Mouse (Mus musculus) kidney, embryonic 16.5 days (tissue): ENCODE measurements around the gene C3. TPM values are rescaled to one million over a fixed set of nuclear protein-coding genes. Genes with fewer than 3 reads are reported as not detected.

Source experiments
- ATAC-seq: fragments of 200-750 bp; cut with Nextera tagmentation; 2 replicates; pipeline ENCODE4 v1.8.0; 2017; ENCODE audit warnings: moderate TSS enrichment; ENCODE audit not compliant: low FRiP score, low TSS enrichment
- H3K27ac ChIP-seq: fragments of 300-500 bp; sonication (generic); 2 replicates; pipeline ENCODE4 v1.5.1; 2014; ENCODE audit warnings: low read length
- H3K27me3 ChIP-seq: fragments of 300-500 bp; sonication (generic); 2 replicates; pipeline ENCODE4 v1.6.1; 2014; ENCODE audit warnings: low read length, control low read depth, mixed read lengths; ENCODE audit not compliant: insufficient read depth
- H3K36me3 ChIP-seq: fragments of 300-500 bp; sonication (generic); 2 replicates; pipeline ENCODE4 v1.6.1; 2014; ENCODE audit warnings: low read length, control low read depth, mixed read lengths; ENCODE audit not compliant: insufficient read depth
- H3K4me1 ChIP-seq: fragments of 300-500 bp; sonication (generic); 2 replicates; pipeline ENCODE4 v1.6.1; 2014; ENCODE audit warnings: low read length, control low read depth, mixed read lengths; ENCODE audit not compliant: insufficient read depth
- H3K4me2 ChIP-seq: fragments of 300-500 bp; sonication (generic); replicated peaks from 2 replicates; pipeline ENCODE4 v1.6.1; 2014; ENCODE audit warnings: low read depth, low read length
- H3K4me3 ChIP-seq: fragments of 300-500 bp; sonication (generic); 2 replicates; pipeline ENCODE4 v1.5.1; 2014; ENCODE audit warnings: mild to moderate bottlenecking, low read length
- H3K9ac ChIP-seq: fragments of 300-500 bp; sonication (generic); replicated peaks from 2 replicates; pipeline ENCODE4 v1.6.1; 2014; ENCODE audit warnings: low read length
- H3K9me3 ChIP-seq: fragments of 300-500 bp; sonication (generic); 2 replicates; pipeline ENCODE4 v1.6.1; 2016; ENCODE audit warnings: low read length, control low read depth
- WGBS: fragments of 180-500 bp; shearing (Covaris S2); extraction: QIAGEN DNeasy Blood & Tissue Kit; methylation state at CpG from one replicate; pipeline ENCODE4 v1.1.7; 2014; 5-methylcytosine and 5-hydroxymethylcytosine counted together
- polyA plus RNA-seq: library from polyadenylated mRNA; unstranded; fragments of >200 nt; fragmentation: Nextera tagmentation; extraction: Ambion mirVana; gene quantifications from 2 replicates; pipeline ENCODE4 v1.2.1, GENCODE M21; 2015

Gene C3
- polyA plus RNA-seq, 1 experiment from 2014 or later: 2.4 TPM

- WGBS: 96% methylated on average over 3 of the region's 3 CpGs
- H3K4me1 ChIP-seq: peaks cover 12% of the 10 kb centered on the region
- H3K27ac ChIP-seq: no peak overlapping the region
- peaks cover 26% of the 10 kb centered on the region for H3K36me3 ChIP-seq
- no peak for ATAC-seq
- H3K9ac ChIP-seq: no peak overlapping the region
- H3K4me2 ChIP-seq: no peak overlapping the region
- H3K9me3 ChIP-seq: no peaks in the 10 kb centered on the region
- no peaks in the 10 kb centered on the region for H3K27me3 ChIP-seq
- no peak overlapping the region for H3K4me3 ChIP-seq
Observed at GRCm38 (mm10) chr17:57251431-57251830, 23.5 kb upstream of the C3 start.

- 2% methylated on average over 33 of the region's 33 CpGs for WGBS
- Histone ChIP-seq H3K27me3 (no peaks in the 10 kb centered on the region), H3K4me2 (peak overlapping the region; percentile 95), H3K4me3 (peak overlapping the region; percentile 87), H3K4me1 (peaks cover 18% of the 10 kb centered on the region), H3K9me3 (no peaks in the 10 kb centered on the region), H3K36me3 (peaks cover 26% of the 10 kb centered on the region), H3K9ac (peak overlapping the region; percentile 81), H3K27ac (peak overlapping the region; percentile 75)
- ATAC-seq: no peak
Observed at GRCm38 (mm10) chr17:57250461-57251160, 22.7 kb upstream of the C3 start.

DNA sequence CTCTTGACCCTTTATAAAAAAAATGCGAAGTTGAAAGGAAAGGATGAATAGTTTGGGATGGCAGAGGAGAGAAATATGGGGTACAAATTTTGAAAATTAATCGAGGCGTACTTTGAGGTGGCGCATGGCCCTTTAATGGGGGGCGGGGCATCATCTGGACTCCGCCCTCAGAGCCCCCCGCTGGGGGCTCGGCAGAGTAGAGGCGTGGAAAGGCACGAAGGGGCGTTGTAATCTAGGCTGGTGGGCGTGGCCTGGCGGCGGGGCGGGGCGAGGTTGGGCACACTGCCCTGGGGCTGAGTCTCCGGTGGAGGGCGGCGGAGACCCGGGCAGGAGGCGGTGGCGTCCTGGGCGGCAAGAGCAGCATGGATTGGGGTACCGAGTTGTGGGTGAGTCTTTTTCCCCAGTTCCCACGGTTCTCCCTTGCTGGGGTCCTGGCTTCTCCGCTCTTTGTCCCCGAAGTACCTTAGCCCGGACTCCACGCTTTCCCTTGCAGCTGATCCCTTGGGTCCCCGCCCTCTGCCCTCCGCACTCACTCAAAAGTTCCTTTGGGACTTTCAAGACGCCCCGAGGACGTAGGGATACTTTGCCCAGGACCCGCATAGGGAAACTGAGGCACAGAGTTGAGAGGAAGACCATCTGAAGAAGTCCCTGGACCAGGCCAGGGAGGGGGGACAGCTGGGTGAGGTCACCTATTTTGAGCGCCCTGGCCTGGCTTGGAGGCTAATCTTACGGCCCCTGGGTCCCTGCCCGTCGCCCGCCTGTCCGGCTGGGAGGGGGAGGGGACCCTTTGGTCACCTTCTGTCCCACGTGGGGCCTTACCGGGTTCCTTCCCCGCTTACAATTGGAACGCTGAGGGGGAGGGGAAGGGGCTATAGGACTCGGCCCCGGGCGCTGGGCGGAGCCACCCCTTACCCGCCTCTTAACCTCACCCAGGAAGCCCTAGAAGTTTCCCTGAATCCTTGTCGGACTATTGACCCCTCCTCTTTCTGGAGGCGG is 21.5 kb upstream of the C3 start, which contains the start of gene Trip10:
TSS of gene Trip10 (plus strand) at position 270 of the 996 bp plus-strand sequence.
- Histone ChIP-seq H3K9ac (peak within 1 kb of the TSS; percentile 81), H3K36me3 (peaks cover 15% of the 10 kb centered on the region), H3K27ac (peak within 1 kb of the TSS; percentile 88), H3K4me2 (peak within 1 kb of the TSS; percentile 95), H3K27me3 (no peaks in the 10 kb centered on the region), H3K4me1 (peaks cover 18% of the 10 kb centered on the region), H3K4me3 (peak within 1 kb of the TSS; percentile 87), H3K9me3 (no peaks in the 10 kb centered on the region)
- under 1% methylated on average over 51 of the region's 52 CpGs for WGBS
- ATAC-seq: peak; percentile 43

DNA sequence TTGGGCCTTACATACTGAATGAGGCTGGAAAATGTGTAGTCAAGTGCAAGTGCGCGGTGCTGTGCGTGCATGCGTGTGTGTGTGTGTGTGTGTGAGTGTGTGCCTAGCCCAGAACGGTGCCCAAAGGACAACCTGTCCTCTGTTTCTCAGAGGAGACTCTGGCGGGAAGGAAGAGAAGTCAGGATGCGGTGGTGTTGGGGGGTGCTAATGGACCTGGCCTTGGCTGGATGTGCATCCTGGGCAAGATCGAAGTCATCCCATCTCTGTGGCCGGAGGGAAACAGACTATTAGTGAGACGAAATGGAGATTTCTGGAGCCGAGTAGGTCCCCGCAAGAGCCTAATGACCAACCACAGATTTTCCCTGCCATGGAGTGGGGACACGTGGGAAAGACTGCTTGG is 20.8 kb upstream of the C3 start:
- peak overlapping the region; percentile 95 for H3K4me2 ChIP-seq
- H3K9ac ChIP-seq: peak overlapping the region; percentile 74
- peak overlapping the region; percentile 87 for H3K4me3 ChIP-seq
- no peaks in the 10 kb centered on the region for H3K27me3 ChIP-seq
- ATAC-seq: no peak
- peak overlapping the region; percentile 88 for H3K27ac ChIP-seq
- H3K4me1 ChIP-seq: peaks cover 18% of the 10 kb centered on the region
- peaks cover 8% of the 10 kb centered on the region for H3K36me3 ChIP-seq
- H3K9me3 ChIP-seq: no peaks in the 10 kb centered on the region
- WGBS: 5% methylated on average over 13 of the region's 13 CpGs

DNA sequence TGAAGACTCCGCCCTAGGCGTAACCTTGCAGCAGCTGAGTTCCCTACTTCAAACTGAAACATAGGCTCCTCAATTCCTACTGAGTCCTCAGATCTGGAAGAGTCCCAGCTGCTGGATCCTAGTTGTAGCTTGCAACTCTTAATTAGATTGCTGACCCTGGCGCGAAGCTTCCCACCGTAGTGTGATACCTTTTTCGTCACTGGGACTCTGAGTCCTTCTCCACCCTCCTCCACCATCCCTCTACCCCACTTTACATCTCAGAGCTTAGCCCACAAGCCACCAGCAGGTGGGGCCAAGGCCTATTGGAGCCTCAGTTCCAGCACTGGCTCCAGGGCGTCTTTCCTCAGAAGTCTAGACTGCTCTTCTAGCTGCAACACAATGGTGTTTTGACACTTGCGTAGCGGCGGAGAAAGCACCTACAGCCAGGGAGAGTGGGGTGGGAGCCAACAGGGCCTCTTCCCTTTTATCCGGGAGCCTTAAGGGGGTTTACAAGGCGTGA is 20.3 kb upstream of the C3 start, which contains the start of gene Gpr108:
TSS of gene Gpr108 (minus strand) at position 246 of the 499 bp plus-strand sequence.
- Histone ChIP-seq H3K4me3 (peak within 1 kb of the TSS; percentile 87), H3K9ac (peak within 1 kb of the TSS; percentile 87), H3K36me3 (peaks cover 4% of the 10 kb centered on the region), H3K4me2 (peak within 1 kb of the TSS; percentile 95), H3K9me3 (no peaks in the 10 kb centered on the region), H3K27me3 (no peaks in the 10 kb centered on the region), H3K27ac (peak within 1 kb of the TSS; percentile 95), H3K4me1 (peaks cover 18% of the 10 kb centered on the region)
- ATAC-seq: peak; percentile 71
- under 1% methylated on average over 12 of the region's 12 CpGs for whole genome bisulfite sequencing

DNA sequence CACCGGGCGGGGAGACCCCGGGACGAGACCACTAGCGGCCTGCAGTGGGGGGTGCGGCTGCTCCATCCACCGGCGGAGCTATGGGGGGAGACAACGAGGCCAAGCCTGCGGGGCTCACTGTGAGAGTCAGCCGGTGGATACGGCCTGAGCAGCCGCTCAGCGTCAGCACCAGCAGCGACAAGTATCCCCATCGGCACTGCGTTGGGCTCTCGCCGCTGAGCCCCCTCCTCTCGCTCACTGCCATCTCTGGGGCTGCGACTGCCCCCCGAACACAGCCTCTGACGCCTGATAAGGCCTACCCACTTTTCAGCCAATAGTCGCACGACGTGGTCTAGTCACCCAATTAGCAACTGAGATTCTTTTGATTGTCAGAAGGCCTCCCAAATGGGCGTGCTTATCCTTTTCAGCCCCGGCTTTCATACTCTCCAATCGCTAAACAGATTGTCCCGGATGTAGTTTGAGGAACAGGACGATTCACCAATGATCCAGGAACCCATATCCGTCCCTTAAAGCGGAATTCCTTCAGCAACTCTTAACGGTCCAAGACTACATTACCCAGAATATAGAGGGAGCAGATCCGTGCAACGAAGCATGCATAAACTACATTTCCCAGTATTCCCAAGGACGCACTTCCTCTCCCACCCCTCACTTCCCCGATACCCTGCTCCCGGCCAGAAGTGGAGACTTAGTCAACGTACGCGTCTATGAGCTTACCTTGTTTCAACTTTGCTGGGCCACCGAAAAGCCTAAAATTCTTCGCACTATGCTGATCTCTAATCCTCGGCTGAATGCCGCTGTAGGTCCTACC is 19.7 kb upstream of the C3 start:
- peak; percentile 92 for ATAC-seq
- H3K4me3 ChIP-seq: peak overlapping the region; percentile 87
- H3K36me3 ChIP-seq: peaks cover 7% of the 10 kb centered on the region; the same call in 1 of the 2 replicates
- H3K4me1 ChIP-seq: peaks cover 18% of the 10 kb centered on the region
- peak overlapping the region; percentile 87 for H3K9ac ChIP-seq
- H3K27me3 ChIP-seq: no peaks in the 10 kb centered on the region
- H3K27ac ChIP-seq: peak overlapping the region; percentile 95
- H3K9me3 ChIP-seq: no peaks in the 10 kb centered on the region
- WGBS: under 1% methylated on average over 46 of the region's 46 CpGs
- peak overlapping the region; percentile 95 for H3K4me2 ChIP-seq

- ATAC-seq: peak; percentile 2; the same call in 1 of the 2 replicates
Observed at GRCm38 (mm10) chr17:57246663-57247392, 18.9 kb upstream of the C3 start.

DNA sequence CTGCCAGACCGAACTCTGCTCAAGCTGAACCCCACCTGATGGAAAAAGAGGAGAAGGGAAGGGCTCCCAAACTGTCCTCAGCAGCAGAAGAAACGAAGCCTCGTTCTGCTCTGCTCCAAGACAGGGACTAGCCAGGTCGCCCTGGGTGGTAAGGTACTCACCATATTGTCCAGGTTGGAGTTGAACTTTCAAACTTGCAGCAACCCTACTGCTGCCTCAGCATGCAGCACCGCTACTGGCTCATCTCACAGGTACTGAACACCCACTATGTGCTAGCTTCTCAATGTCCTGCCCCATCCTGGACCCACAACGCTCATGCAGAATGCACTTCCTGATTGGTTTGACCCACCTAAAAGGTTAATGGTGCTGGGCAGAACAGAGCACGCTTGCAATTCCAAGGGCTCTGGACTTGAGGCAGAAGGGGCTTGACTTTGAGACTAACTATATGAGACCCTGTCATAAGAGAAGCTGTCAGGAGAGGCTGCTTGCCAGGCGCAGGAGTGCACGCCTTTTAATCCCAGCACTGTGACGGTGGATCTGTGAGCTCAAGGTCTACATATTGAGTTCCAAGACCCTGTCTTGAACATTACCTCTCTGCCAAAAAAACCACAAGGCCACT is 17.5 kb upstream of the C3 start:
- 88% methylated on average over 10 of the region's 10 CpGs for WGBS
- H3K27ac ChIP-seq: no peak overlapping the region
- no peak for ATAC-seq
- no peak overlapping the region for H3K4me2 ChIP-seq
- H3K4me3 ChIP-seq: no peak overlapping the region
- no peaks in the 10 kb centered on the region for H3K9me3 ChIP-seq
- peaks cover 17% of the 10 kb centered on the region for H3K36me3 ChIP-seq
- no peaks in the 10 kb centered on the region for H3K27me3 ChIP-seq
- H3K4me1 ChIP-seq: peaks cover 16% of the 10 kb centered on the region
- no peak overlapping the region for H3K9ac ChIP-seq

More at GRCm38 (mm10) chr17:57246663-57247392, 18.9 kb upstream of the C3 start:
- peaks cover 18% of the 10 kb centered on the region for H3K4me1 ChIP-seq
- peak overlapping the region; percentile 87 for H3K9ac ChIP-seq
- H3K27me3 ChIP-seq: no peaks in the 10 kb centered on the region
- H3K4me3 ChIP-seq: peak overlapping the region; percentile 80
- peaks cover 13% of the 10 kb centered on the region for H3K36me3 ChIP-seq
- peak overlapping the region; percentile 66 for H3K4me2 ChIP-seq
- H3K27ac ChIP-seq: peak overlapping the region; percentile 95
- no peaks in the 10 kb centered on the region for H3K9me3 ChIP-seq
- WGBS: 3% methylated on average over 18 of the region's 18 CpGs
